ENCODE assay signal across 9 mouse cellular contexts in genomic region chr7:127231376-127231775, GRCm38 (mm10). TPM values are rescaled to one million over a fixed set of nuclear protein-coding genes. Genes with fewer than 3 reads are reported as not detected.
DNase-seq lines count a peak whose midpoint lies in the region; ATAC-seq and TF ChIP-seq lines count a peak whose summit lies in the region.
"Had no signal": no experiment of that assay in that cellular context is flagged by ENCODE, and none has a peak within 500 bp of the region (broad histone marks: within the 10 kb centered on the region; RNA-seq: fewer than 3 reads in every experiment).

No protein-coding gene starts in this region.

- TF ChIP-seq POLR2A in embryonic fibroblast, embryonic 13.5 days (IDR thresholded peaks at IDR 0.05; ENCODE audit: low read depth, low read length), result no peak; the same call in 1 of the 2 replicates

- peak overlapping the region; percentile 97 for H3K4me3 ChIP-seq in lung, embryonic 14.5 days (ENCODE audit: low read depth, low read length)
- H3K4me3 ChIP-seq in embryonic fibroblast, embryonic 13.5 days (ENCODE audit: insufficient read depth, low read length), result peak overlapping the region; percentile 89
- H3K4me3 ChIP-seq in intestine, postnatal 0 days (ENCODE audit: low read depth, low read length), result peak overlapping the region; percentile 97; the same call in 1 of the 2 replicates
- H3K4me3 ChIP-seq in neural tube, embryonic 13.5 days, result peak overlapping the region; percentile 64

- H3K27me3 ChIP-seq in lung, embryonic 14.5 days (ENCODE audit: insufficient read depth, low read length), result no peaks in the 10 kb centered on the region
- no peaks in the 10 kb centered on the region for H3K27me3 ChIP-seq in intestine, postnatal 0 days (replicated peaks; ENCODE audit: control insufficient read depth, insufficient read depth, low read length)
- no peaks in the 10 kb centered on the region for H3K27me3 ChIP-seq in neural tube, embryonic 13.5 days

- H3K27ac ChIP-seq in lung, embryonic 14.5 days (ENCODE audit: low read depth), result 0 out of 2 replicates have a peak overlapping the region, but pooled peaks have one; percentile 96
- H3K27ac ChIP-seq in embryonic fibroblast, embryonic 13.5 days (ENCODE audit: insufficient read depth, low read length), result no peak overlapping the region
- no peak overlapping the region for H3K27ac ChIP-seq in intestine, postnatal 0 days (ENCODE audit: low read depth, low read length)
- H3K27ac ChIP-seq in neural tube, embryonic 13.5 days (replicated peaks), result peak overlapping the region; percentile 99; the same call in 1 of the 2 replicates

- H3K9ac ChIP-seq in lung, embryonic 14.5 days, result peak overlapping the region; percentile 80
- no peak overlapping the region for H3K9ac ChIP-seq in intestine, postnatal 0 days (ENCODE audit: low read depth, low read length)
- peak overlapping the region; percentile 98 for H3K9ac ChIP-seq in neural tube, embryonic 13.5 days

- no peaks in the 10 kb centered on the region for H3K9me3 ChIP-seq in lung, embryonic 14.5 days (ENCODE audit: low read depth, low read length)
- H3K9me3 ChIP-seq in intestine, postnatal 0 days (ENCODE audit: control insufficient read depth), result no peaks in the 10 kb centered on the region
- H3K9me3 ChIP-seq in neural tube, embryonic 13.5 days, result no peaks in the 10 kb centered on the region

- no peaks in the 10 kb centered on the region for H3K4me1 ChIP-seq in lung, embryonic 14.5 days (ENCODE audit: insufficient read depth)
- peaks cover 2% of the 10 kb centered on the region; the same call in 1 of the 2 replicates for H3K4me1 ChIP-seq in embryonic fibroblast, embryonic 13.5 days (ENCODE audit: control insufficient read depth, insufficient read depth, low read length)
- 0 out of 2 replicates have a peak, but pooled peaks cover 5% of the 10 kb centered on the region for H3K4me1 ChIP-seq in intestine, postnatal 0 days (replicated peaks; ENCODE audit: control insufficient read depth, insufficient read depth, low read length)
- peaks cover 45% of the 10 kb centered on the region for H3K4me1 ChIP-seq in neural tube, embryonic 13.5 days (replicated peaks)

- 52% methylated on average over 3 of the region's 3 CpGs for WGBS in lung, embryonic 14.5 days
- 24% methylated on average over 3 of the region's 3 CpGs for WGBS in intestine, postnatal 0 days
- 54% methylated on average over 3 of the region's 3 CpGs for WGBS in neural tube, embryonic 13.5 days

- H3K4me2 ChIP-seq in lung, embryonic 14.5 days, result peak overlapping the region; percentile 70
- H3K4me2 ChIP-seq in intestine, postnatal 0 days (replicated peaks; ENCODE audit: low read depth), result peak overlapping the region; percentile 86
- peak overlapping the region; percentile 89 for H3K4me2 ChIP-seq in neural tube, embryonic 13.5 days

- no peak for DNase-seq in lung, embryonic 14.5 days
- no peak for DNase-seq in lung, postnatal 25 days (ENCODE audit: low spot score)
- DNase-seq in cerebellum, postnatal 25 days, result no peak
- DNase-seq in layer of hippocampus, postnatal 36 days, result no peak
- no peak for DNase-seq in gastrocnemius, postnatal 10 days
- DNase-seq: right cerebral cortex, postnatal 14 days had no signal

- H3K36me3 ChIP-seq in lung, embryonic 14.5 days (ENCODE audit: insufficient read depth), result peaks cover 35% of the 10 kb centered on the region
- peaks cover 13% of the 10 kb centered on the region for H3K36me3 ChIP-seq in intestine, postnatal 0 days (ENCODE audit: control insufficient read depth, insufficient read depth)
- H3K36me3 ChIP-seq in neural tube, embryonic 13.5 days, result peaks cover 31% of the 10 kb centered on the region

- TF ChIP-seq CTCF in lung, embryonic 14.5 days (IDR thresholded peaks at IDR 0.05; ENCODE audit: low read depth), result no peak
- no peak for TF ChIP-seq CTCF in embryonic fibroblast, embryonic 13.5 days (IDR thresholded peaks at IDR 0.05; ENCODE audit: borderline replicate concordance, insufficient read depth, low read length)
- TF ChIP-seq CTCF in intestine, postnatal 0 days (IDR thresholded peaks at IDR 0.05; ENCODE audit: low read depth), result no peak

- ATAC-seq in lung, embryonic 14.5 days (ENCODE audit: insufficient read depth), result no peak
- ATAC-seq in intestine, postnatal 0 days, result 0 out of 2 replicates have a peak, but pooled peaks have one; percentile 12
- ATAC-seq in neural tube, embryonic 13.5 days (ENCODE audit: low read depth), result no peak

RNA-seq across cellular contexts. Expression of gene Zfp553, which starts 1.5 kb away (rescaled TPM):
- 21.2 and 24.3 TPM in 2 replicates for polyA plus RNA-seq in lung, embryonic 14.5 days (2014; fragmentation: Nextera tagmentation; extraction: Ambion mirVana)
- 11.0 and 12.4 TPM in 2 replicates for polyA plus RNA-seq in embryonic fibroblast, embryonic 13.5 days (2011; ENCODE audit: insufficient read length, low read depth, missing spikeins)
- 7.4 and 7.6 TPM in 2 replicates for polyA plus RNA-seq in intestine, postnatal 0 days (2015; fragmentation: Nextera tagmentation; extraction: Ambion mirVana)
- 54.7 and 58.0 TPM in 2 replicates for polyA plus RNA-seq in neural tube, embryonic 13.5 days (2015; fragmentation: Nextera tagmentation; extraction: Ambion mirVana)
- 10 to 100 TPM; 21.0 TPM for total RNA-seq in layer of hippocampus, postnatal 36 days (2021)
- total RNA-seq in gastrocnemius, postnatal 10 days (2021), result 1 to 10 TPM; 5.5 to 7.3 TPM

RNA-seq across cellular contexts. Expression of gene Sept1, which starts 1.6 kb away (rescaled TPM):
- 20.1 and 20.3 TPM in 2 replicates for polyA plus RNA-seq in lung, embryonic 14.5 days (2014; fragmentation: Nextera tagmentation; extraction: Ambion mirVana)
- polyA plus RNA-seq in embryonic fibroblast, embryonic 13.5 days (2011; ENCODE audit: insufficient read length, low read depth, missing spikeins), result 3.9 and 4.2 TPM in 2 replicates
- polyA plus RNA-seq in intestine, postnatal 0 days (2015; fragmentation: Nextera tagmentation; extraction: Ambion mirVana), result 6.3 and 6.6 TPM in 2 replicates
- polyA plus RNA-seq in neural tube, embryonic 13.5 days (2015; fragmentation: Nextera tagmentation; extraction: Ambion mirVana), result 16.2 and 23.7 TPM in 2 replicates
- 1 to 10 TPM; 5.2 to 5.4 TPM for total RNA-seq in layer of hippocampus, postnatal 36 days (2021)
- total RNA-seq in gastrocnemius, postnatal 10 days (2021), result 1 to 10 TPM; 6.9 to 7.5 TPM

RNA-seq across cellular contexts. Expression of gene Zfp771, which starts 12.7 kb away (rescaled TPM):
- 52.8 and 54.7 TPM in 2 replicates for polyA plus RNA-seq in lung, embryonic 14.5 days (2014; fragmentation: Nextera tagmentation; extraction: Ambion mirVana)
- polyA plus RNA-seq in embryonic fibroblast, embryonic 13.5 days (2011; ENCODE audit: insufficient read length, low read depth, missing spikeins), result 21.3 and 24.3 TPM in 2 replicates
- polyA plus RNA-seq in intestine, postnatal 0 days (2015; fragmentation: Nextera tagmentation; extraction: Ambion mirVana), result 17.6 and 19.8 TPM in 2 replicates
- polyA plus RNA-seq in neural tube, embryonic 13.5 days (2015; fragmentation: Nextera tagmentation; extraction: Ambion mirVana), result 55.0 and 62.4 TPM in 2 replicates
- total RNA-seq in layer of hippocampus, postnatal 36 days (2021), result 10 to 100 TPM; 69.3 to 74.9 TPM
- 10 to 100 TPM; 18.6 to 20.9 TPM for total RNA-seq in gastrocnemius, postnatal 10 days (2021)

RNA-seq across cellular contexts. Expression of gene Mylpf, which starts 22.7 kb away (rescaled TPM):
- polyA plus RNA-seq in lung, embryonic 14.5 days (2014; fragmentation: Nextera tagmentation; extraction: Ambion mirVana), result 8.6 and 12.2 TPM in 2 replicates
- polyA plus RNA-seq in embryonic fibroblast, embryonic 13.5 days (2011; ENCODE audit: insufficient read length, low read depth, missing spikeins), result 1.4 and 1.7 TPM in 2 replicates
- 10.7 and 12.3 TPM in 2 replicates for polyA plus RNA-seq in intestine, postnatal 0 days (2015; fragmentation: Nextera tagmentation; extraction: Ambion mirVana)
- polyA plus RNA-seq in neural tube, embryonic 13.5 days (2015; fragmentation: Nextera tagmentation; extraction: Ambion mirVana), result 27.7 and 63.1 TPM in 2 replicates
- 1 to 10 TPM in 1 of 2 experiments, not detected in 1; 1.1 TPM for total RNA-seq in layer of hippocampus, postnatal 36 days (2021)
- over 10,000 TPM; 46,059 to 51,168 TPM for total RNA-seq in gastrocnemius, postnatal 10 days (2021)

RNA-seq across cellular contexts. Expression of gene Tbc1d10b, which starts 23.1 kb away (rescaled TPM):
- polyA plus RNA-seq in lung, embryonic 14.5 days (2014; fragmentation: Nextera tagmentation; extraction: Ambion mirVana), result 26.0 and 33.7 TPM in 2 replicates
- polyA plus RNA-seq in embryonic fibroblast, embryonic 13.5 days (2011; ENCODE audit: insufficient read length, low read depth, missing spikeins), result 37.0 and 37.5 TPM in 2 replicates
- polyA plus RNA-seq in intestine, postnatal 0 days (2015; fragmentation: Nextera tagmentation; extraction: Ambion mirVana), result 15.0 and 17.1 TPM in 2 replicates
- 32.3 and 32.9 TPM in 2 replicates for polyA plus RNA-seq in neural tube, embryonic 13.5 days (2015; fragmentation: Nextera tagmentation; extraction: Ambion mirVana)
- 100 to 1,000 TPM; 107 to 108 TPM for total RNA-seq in layer of hippocampus, postnatal 36 days (2021)
- 10 to 100 TPM; 38.6 to 45.1 TPM for total RNA-seq in gastrocnemius, postnatal 10 days (2021)

Comparison
In these comparisons a context has a peak if more than half of its experiments do, and no peak if none do; other contexts are left out.
1. H3K27ac ChIP-seq: peak in lung, embryonic 14.5 days (single experiment) and neural tube, embryonic 13.5 days (single experiment); none in embryonic fibroblast, embryonic 13.5 days (single experiment) and intestine, postnatal 0 days (single experiment).
2. Peak in every context shown above with its lines, with median percentiles within 50 percentile points of each other: H3K4me2 ChIP-seq and H3K4me3 ChIP-seq.